Comparison of ENCODE assay signal across 12 mouse cellular contexts in the genomic region with DNA sequence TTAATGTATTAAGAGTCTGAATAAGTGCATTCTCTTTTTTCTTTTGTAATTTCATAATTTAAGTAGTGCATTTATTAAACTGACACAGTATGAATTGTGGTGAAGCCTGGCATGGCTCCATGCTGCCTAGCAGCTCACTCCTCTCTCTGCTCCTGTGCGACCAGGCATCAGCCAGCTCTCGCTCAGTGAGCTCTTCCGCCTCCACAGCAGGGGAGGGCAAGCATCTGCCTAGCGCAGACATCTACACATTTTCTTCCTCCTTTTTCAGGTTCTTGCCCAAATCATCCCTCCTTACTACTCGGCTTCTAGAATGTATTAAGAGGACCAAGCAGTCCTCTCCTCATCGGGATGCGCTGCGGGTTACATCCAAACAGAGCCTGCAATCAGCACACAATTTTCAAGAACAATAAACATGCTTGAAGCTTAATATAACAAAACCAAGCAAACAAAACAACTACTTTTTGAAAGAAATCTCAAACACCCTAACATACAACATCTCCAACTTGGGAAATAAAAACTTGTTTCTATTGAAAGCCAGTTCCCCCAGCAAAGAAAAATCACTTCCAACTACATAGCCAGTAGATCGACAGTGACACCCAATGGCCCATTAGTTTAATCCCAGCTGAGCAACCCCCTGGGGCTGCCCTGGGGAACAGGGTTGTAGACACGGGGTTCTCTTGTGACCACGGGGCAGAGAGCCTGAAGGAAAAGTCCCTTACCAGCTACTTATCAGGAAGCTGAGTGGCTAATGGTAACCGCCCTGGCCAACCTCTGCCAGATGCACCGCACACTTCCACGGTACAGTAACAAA. TPM values are rescaled to one million over a fixed set of nuclear protein-coding genes. Genes with fewer than 3 reads are reported as not detected.
DNase-seq lines count a peak whose midpoint lies in the region; ATAC-seq and TF ChIP-seq lines count a peak whose summit lies in the region.
"Had no signal": no experiment of that assay in that cellular context is flagged by ENCODE, and none has a peak within 500 bp of the region (broad histone marks: within the 10 kb centered on the region; RNA-seq: fewer than 3 reads in every experiment).

No protein-coding gene starts in this region.

- peak overlapping the region; percentile 28; the same call in 1 of the 2 replicates for H3K9ac ChIP-seq in kidney, embryonic 14.5 days (ENCODE audit: low read depth, low read length)
- H3K9ac ChIP-seq in neural tube, embryonic 13.5 days, result peak overlapping the region; percentile 38; the same call in 1 of the 2 replicates
- 0 out of 2 replicates have a peak overlapping the region, but pooled peaks have one; percentile 23 for H3K9ac ChIP-seq in neural tube, embryonic 15.5 days (replicated peaks)

- H3K9me3 ChIP-seq in kidney, embryonic 14.5 days (ENCODE audit: control insufficient read depth, low read length), result no peaks in the 10 kb centered on the region
- H3K9me3 ChIP-seq in neural tube, embryonic 13.5 days, result no peaks in the 10 kb centered on the region
- no peaks in the 10 kb centered on the region for H3K9me3 ChIP-seq in neural tube, embryonic 15.5 days (replicated peaks)

- intact Hi-C loops in gastrocnemius, adult 2 months (cut with DNase I), result no loop called here

- 54% methylated on average over 14 of the region's 14 CpGs for WGBS in kidney, embryonic 14.5 days
- WGBS in neural tube, embryonic 13.5 days, result 35% methylated on average over 14 of the region's 14 CpGs
- WGBS in neural tube, embryonic 15.5 days, result 30% methylated on average over 14 of the region's 14 CpGs

- no peak overlapping the region for H3K4me3 ChIP-seq in gastrocnemius, adult 2 months
- H3K4me3 ChIP-seq in kidney, embryonic 14.5 days (ENCODE audit: low read length), result no peak overlapping the region
- H3K4me3 ChIP-seq in neural tube, embryonic 13.5 days, result no peak overlapping the region
- no peak overlapping the region for H3K4me3 ChIP-seq in neural tube, embryonic 15.5 days (replicated peaks)

- no peaks in the 10 kb centered on the region for H3K36me3 ChIP-seq in kidney, embryonic 14.5 days (ENCODE audit: control insufficient read depth, insufficient read depth, low read length)
- H3K36me3 ChIP-seq in neural tube, embryonic 13.5 days, result no peaks in the 10 kb centered on the region
- H3K36me3 ChIP-seq in neural tube, embryonic 15.5 days, result no peaks in the 10 kb centered on the region

- peak; percentile 42 for TF ChIP-seq CTCF in gastrocnemius, adult 2 months (IDR thresholded peaks at IDR 0.05)

- no peak for ATAC-seq in kidney, embryonic 14.5 days (ENCODE audit: low FRiP score, low TSS enrichment)
- no peak for ATAC-seq in neural tube, embryonic 13.5 days (ENCODE audit: low read depth)
- ATAC-seq in neural tube, embryonic 15.5 days (ENCODE audit: low FRiP score), result no peak

- no peak overlapping the region for H3K4me2 ChIP-seq in kidney, embryonic 14.5 days (replicated peaks; ENCODE audit: low read depth, low read length)
- H3K4me2 ChIP-seq in neural tube, embryonic 13.5 days, result peak overlapping the region; percentile 27; the same call in 1 of the 2 replicates
- no peak overlapping the region for H3K4me2 ChIP-seq in neural tube, embryonic 15.5 days

- H3K27me3 ChIP-seq in kidney, embryonic 14.5 days (ENCODE audit: control insufficient read depth, insufficient read depth, low read length), result 0 out of 2 replicates have a peak, but pooled peaks cover 2% of the 10 kb centered on the region
- H3K27me3 ChIP-seq in neural tube, embryonic 13.5 days, result no peaks in the 10 kb centered on the region
- H3K27me3 ChIP-seq in neural tube, embryonic 15.5 days (replicated peaks), result no peaks in the 10 kb centered on the region

- H3K4me1 ChIP-seq in kidney, embryonic 14.5 days (ENCODE audit: control insufficient read depth, insufficient read depth, low read length), result peaks cover 50% of the 10 kb centered on the region
- peaks cover 89% of the 10 kb centered on the region for H3K4me1 ChIP-seq in neural tube, embryonic 13.5 days (replicated peaks)
- peaks cover 72% of the 10 kb centered on the region for H3K4me1 ChIP-seq in neural tube, embryonic 15.5 days

- no peak overlapping the region for H3K27ac ChIP-seq in gastrocnemius, adult 2 months
- H3K27ac ChIP-seq in kidney, embryonic 14.5 days (ENCODE audit: low read depth, low read length), result no peak overlapping the region
- peak overlapping the region; percentile 83 for H3K27ac ChIP-seq in neural tube, embryonic 13.5 days (replicated peaks)
- peak overlapping the region; percentile 63 for H3K27ac ChIP-seq in neural tube, embryonic 15.5 days (replicated peaks)

- no peak for DNase-seq in gastrocnemius, adult 2 months
- no peak for DNase-seq in gastrocnemius, adult 8-10 months (ENCODE audit: low spot score in 2 of 2)
- no peak for DNase-seq in kidney, adult 8-10 months
- no peak for DNase-seq in neural tube, embryonic 10.5 days (ENCODE audit: extremely low spot score, low spot score)
- no peak for DNase-seq in layer of hippocampus, adult 9-10 months (ENCODE audit: low spot score)
- DNase-seq: adrenal gland, postnatal 36 days; gastrocnemius, postnatal 14 days; kidney, adult 11 months; liver had no signal

RNA-seq across cellular contexts. Expression of gene Pex14, which starts 38.9 kb away (rescaled TPM):
- total RNA-seq in gastrocnemius, adult 2 months (2021), result 10 to 100 TPM; 21.6 to 24.3 TPM
- 10 to 100 TPM; 21.1 to 23.9 (median 23.4) TPM for total RNA-seq in gastrocnemius, adult 8-10 months (2022)
- 36.9 and 42.4 TPM in 2 replicates for polyA plus RNA-seq in kidney, embryonic 14.5 days (2014; fragmentation: Nextera tagmentation; extraction: Ambion mirVana)
- 50.5 and 52.9 TPM in 2 replicates for polyA plus RNA-seq in neural tube, embryonic 13.5 days (2015; fragmentation: Nextera tagmentation; extraction: Ambion mirVana)
- polyA plus RNA-seq in neural tube, embryonic 15.5 days (2015; fragmentation: Nextera tagmentation; extraction: Ambion mirVana), result 60.0 and 61.2 TPM in 2 replicates

RNA-seq across cellular contexts. Expression of gene Dffa, which starts 43.1 kb away (rescaled TPM):
- 10 to 100 TPM; 60.4 to 90.0 TPM for total RNA-seq in gastrocnemius, adult 2 months (2021)
- 10 to 100 TPM; 71.6 to 76.6 (median 74.8) TPM for total RNA-seq in gastrocnemius, adult 8-10 months (2022)
- polyA plus RNA-seq in kidney, embryonic 14.5 days (2014; fragmentation: Nextera tagmentation; extraction: Ambion mirVana), result 21.0 and 29.3 TPM in 2 replicates
- 32.8 and 35.6 TPM in 2 replicates for polyA plus RNA-seq in neural tube, embryonic 13.5 days (2015; fragmentation: Nextera tagmentation; extraction: Ambion mirVana)
- polyA plus RNA-seq in neural tube, embryonic 15.5 days (2015; fragmentation: Nextera tagmentation; extraction: Ambion mirVana), result 28.1 and 32.7 TPM in 2 replicates

Comparison
In these comparisons a context has a peak if more than half of its experiments do, and no peak if none do; other contexts are left out.
1. H3K27ac ChIP-seq: peak in neural tube, embryonic 13.5 days (single experiment) and neural tube, embryonic 15.5 days (single experiment); none in gastrocnemius, adult 2 months (single experiment) and kidney, embryonic 14.5 days (single experiment).
2. Peak in every context shown above with its lines, with median percentiles within 50 percentile points of each other: H3K9ac ChIP-seq.